Mouse (Mus musculus): Measurements from ENCODE around the gene Krtap4-6. TPM values are rescaled to one million over a fixed set of nuclear protein-coding genes. Genes with fewer than 3 reads are reported as not detected.

Krtap4-6 gene
- polyA plus RNA-seq (2014; fragmentation: Illumina TruSeq; extraction: RNeasy Lipid Tissue Mini Kit (QIAGEN cat#74804); ENCODE audit: low read depth, low replicate concordance): not detected

GRCm38 (mm10) chr11:99665860-99666259 lies at the start of gene Krtap4-6:
Gene Krtap4-6, minus strand, starts transcription at chr11:99665960.

GRCm38 (mm10) chr11:99690463-99690862 lies 24.7 kb upstream of the Krtap4-6 start, which contains the start of gene Gm14190:
Gene Gm14190, minus strand, starts transcription at chr11:99690740.

GRCm38 (mm10) chr11:99658467-99659010 lies 7.2 kb downstream of the Krtap4-6 start, which contains the start of gene Gm11563:
Gene Gm11563, minus strand, starts transcription at chr11:99658960.

GRCm38 (mm10) chr11:99650136-99650535 lies 15.6 kb downstream of the Krtap4-6 start, which contains the start of gene Gm11555:
Gene Gm11555, minus strand, starts transcription at chr11:99650236.

GRCm38 (mm10) chr11:99643635-99644139 lies 22.1 kb downstream of the Krtap4-6 start, which contains the start of gene Krtap4-7:
Gene Krtap4-7, minus strand, starts transcription at chr11:99644089.

GRCm38 (mm10) chr11:99634653-99635134 lies 31.1 kb downstream of the Krtap4-6 start, which contains the start of gene Krtap4-2:
Gene Krtap4-2, minus strand, starts transcription at chr11:99635084.

GRCm38 (mm10) chr11:99628138-99628537 lies 37.6 kb downstream of the Krtap4-6 start, which contains the start of gene Krtap4-1:
Gene Krtap4-1, minus strand, starts transcription at chr11:99628238.

DNA sequence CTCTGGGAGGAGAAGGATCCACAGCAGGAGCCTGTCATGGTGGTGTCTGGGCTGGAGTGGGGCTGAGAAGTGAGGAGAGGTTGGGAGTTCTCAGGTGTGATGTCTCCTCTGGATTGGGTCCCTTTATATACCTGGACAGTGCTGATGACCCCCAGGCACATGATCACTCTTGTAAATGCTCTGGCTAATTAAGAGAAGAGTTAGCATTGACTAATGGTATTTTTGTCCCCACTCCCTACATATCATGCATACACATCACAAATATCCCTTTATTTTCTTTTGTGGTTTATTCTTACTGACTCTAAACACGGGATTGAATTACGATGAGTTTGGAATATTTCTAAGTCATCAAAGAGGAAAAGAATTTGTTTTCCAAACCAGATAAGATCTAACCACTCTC lies 45.4 kb downstream of the Krtap4-6 start, which contains the start of gene Gm11562:
Gene Gm11562 (minus strand): TSS at position 101 of the 400 bp plus-strand sequence.

Other genes with a start within 250 kb of the Krtap4-6 start
- not detected for gene Krt12, start 243.7 kb downstream of the Krtap4-6 start, polyA plus RNA-seq (2014; fragmentation: Illumina TruSeq; extraction: RNeasy Lipid Tissue Mini Kit (QIAGEN cat#74804); ENCODE audit: low read depth, low replicate concordance)
- gene Krt20, start 227.8 kb downstream of the Krtap4-6 start, polyA plus RNA-seq (2014; fragmentation: Illumina TruSeq; extraction: RNeasy Lipid Tissue Mini Kit (QIAGEN cat#74804); ENCODE audit: low read depth, low replicate concordance): not detected
- gene Krt23, start 172.8 kb downstream of the Krtap4-6 start, polyA plus RNA-seq (2014; fragmentation: Illumina TruSeq; extraction: RNeasy Lipid Tissue Mini Kit (QIAGEN cat#74804); ENCODE audit: low read depth, low replicate concordance): 2.0 TPM
- not detected for gene Krt39, start 144.6 kb downstream of the Krtap4-6 start, polyA plus RNA-seq (2014; fragmentation: Illumina TruSeq; extraction: RNeasy Lipid Tissue Mini Kit (QIAGEN cat#74804); ENCODE audit: low read depth, low replicate concordance)
- not detected for gene Krt40, start 122.8 kb downstream of the Krtap4-6 start, polyA plus RNA-seq (2014; fragmentation: Illumina TruSeq; extraction: RNeasy Lipid Tissue Mini Kit (QIAGEN cat#74804); ENCODE audit: low read depth, low replicate concordance)
- not detected for gene Krtap3-3, start 115.1 kb downstream of the Krtap4-6 start, polyA plus RNA-seq (2014; fragmentation: Illumina TruSeq; extraction: RNeasy Lipid Tissue Mini Kit (QIAGEN cat#74804); ENCODE audit: low read depth, low replicate concordance)
- not detected for gene Krtap3-2, start 109.1 kb downstream of the Krtap4-6 start, polyA plus RNA-seq (2014; fragmentation: Illumina TruSeq; extraction: RNeasy Lipid Tissue Mini Kit (QIAGEN cat#74804); ENCODE audit: low read depth, low replicate concordance)
- gene Gm11939, start 106.5 kb downstream of the Krtap4-6 start, polyA plus RNA-seq (2014; fragmentation: Illumina TruSeq; extraction: RNeasy Lipid Tissue Mini Kit (QIAGEN cat#74804); ENCODE audit: low read depth, low replicate concordance): not detected
- gene Krtap3-1, start 99.3 kb downstream of the Krtap4-6 start, polyA plus RNA-seq (2014; fragmentation: Illumina TruSeq; extraction: RNeasy Lipid Tissue Mini Kit (QIAGEN cat#74804); ENCODE audit: low read depth, low replicate concordance): not detected
- not detected for gene Krtap1-5, start 84.9 kb downstream of the Krtap4-6 start, polyA plus RNA-seq (2014; fragmentation: Illumina TruSeq; extraction: RNeasy Lipid Tissue Mini Kit (QIAGEN cat#74804); ENCODE audit: low read depth, low replicate concordance)
- not detected for gene Krtap1-4, start 82.3 kb downstream of the Krtap4-6 start, polyA plus RNA-seq (2014; fragmentation: Illumina TruSeq; extraction: RNeasy Lipid Tissue Mini Kit (QIAGEN cat#74804); ENCODE audit: low read depth, low replicate concordance)
- gene Krtap1-3, start 74.6 kb downstream of the Krtap4-6 start, polyA plus RNA-seq (2014; fragmentation: Illumina TruSeq; extraction: RNeasy Lipid Tissue Mini Kit (QIAGEN cat#74804); ENCODE audit: low read depth, low replicate concordance): not detected
- gene Krtap9-3, start 67.9 kb downstream of the Krtap4-6 start, polyA plus RNA-seq (2014; fragmentation: Illumina TruSeq; extraction: RNeasy Lipid Tissue Mini Kit (QIAGEN cat#74804); ENCODE audit: low read depth, low replicate concordance): not detected
- gene Gm11938, start 62.7 kb downstream of the Krtap4-6 start, polyA plus RNA-seq (2014; fragmentation: Illumina TruSeq; extraction: RNeasy Lipid Tissue Mini Kit (QIAGEN cat#74804); ENCODE audit: low read depth, low replicate concordance): not detected
- not detected for gene Gm11937, start 55.8 kb downstream of the Krtap4-6 start, polyA plus RNA-seq (2014; fragmentation: Illumina TruSeq; extraction: RNeasy Lipid Tissue Mini Kit (QIAGEN cat#74804); ENCODE audit: low read depth, low replicate concordance)
- gene Krtap2-4, start 51.1 kb downstream of the Krtap4-6 start, polyA plus RNA-seq (2014; fragmentation: Illumina TruSeq; extraction: RNeasy Lipid Tissue Mini Kit (QIAGEN cat#74804); ENCODE audit: low read depth, low replicate concordance): not detected
- not detected for gene Gm11562, start 45.5 kb downstream of the Krtap4-6 start, polyA plus RNA-seq (2014; fragmentation: Illumina TruSeq; extraction: RNeasy Lipid Tissue Mini Kit (QIAGEN cat#74804); ENCODE audit: low read depth, low replicate concordance)
- not detected for gene Krtap4-1, start 37.7 kb downstream of the Krtap4-6 start, polyA plus RNA-seq (2014; fragmentation: Illumina TruSeq; extraction: RNeasy Lipid Tissue Mini Kit (QIAGEN cat#74804); ENCODE audit: low read depth, low replicate concordance)
- gene Krtap4-2, start 30.9 kb downstream of the Krtap4-6 start, polyA plus RNA-seq (2014; fragmentation: Illumina TruSeq; extraction: RNeasy Lipid Tissue Mini Kit (QIAGEN cat#74804); ENCODE audit: low read depth, low replicate concordance): not detected
- not detected for gene Krtap4-7, start 21.9 kb downstream of the Krtap4-6 start, polyA plus RNA-seq (2014; fragmentation: Illumina TruSeq; extraction: RNeasy Lipid Tissue Mini Kit (QIAGEN cat#74804); ENCODE audit: low read depth, low replicate concordance)
- gene Gm11555, start 15.7 kb downstream of the Krtap4-6 start, polyA plus RNA-seq (2014; fragmentation: Illumina TruSeq; extraction: RNeasy Lipid Tissue Mini Kit (QIAGEN cat#74804); ENCODE audit: low read depth, low replicate concordance): not detected
- not detected for gene Gm11563, start 7.0 kb downstream of the Krtap4-6 start, polyA plus RNA-seq (2014; fragmentation: Illumina TruSeq; extraction: RNeasy Lipid Tissue Mini Kit (QIAGEN cat#74804); ENCODE audit: low read depth, low replicate concordance)
- not detected for gene Gm14190, start 24.8 kb upstream of the Krtap4-6 start, polyA plus RNA-seq (2014; fragmentation: Illumina TruSeq; extraction: RNeasy Lipid Tissue Mini Kit (QIAGEN cat#74804); ENCODE audit: low read depth, low replicate concordance)
- gene Gm14180, start 68.3 kb upstream of the Krtap4-6 start, polyA plus RNA-seq (2014; fragmentation: Illumina TruSeq; extraction: RNeasy Lipid Tissue Mini Kit (QIAGEN cat#74804); ENCODE audit: low read depth, low replicate concordance): not detected
- not detected for gene Gm11595, start 107.0 kb upstream of the Krtap4-6 start, polyA plus RNA-seq (2014; fragmentation: Illumina TruSeq; extraction: RNeasy Lipid Tissue Mini Kit (QIAGEN cat#74804); ENCODE audit: low read depth, low replicate concordance)
- not detected for gene Krtap4-8, start 114.7 kb upstream of the Krtap4-6 start, polyA plus RNA-seq (2014; fragmentation: Illumina TruSeq; extraction: RNeasy Lipid Tissue Mini Kit (QIAGEN cat#74804); ENCODE audit: low read depth, low replicate concordance)
- not detected for gene Krtap4-9, start 119.2 kb upstream of the Krtap4-6 start, polyA plus RNA-seq (2014; fragmentation: Illumina TruSeq; extraction: RNeasy Lipid Tissue Mini Kit (QIAGEN cat#74804); ENCODE audit: low read depth, low replicate concordance)
- gene Gm11596, start 127.5 kb upstream of the Krtap4-6 start, polyA plus RNA-seq (2014; fragmentation: Illumina TruSeq; extraction: RNeasy Lipid Tissue Mini Kit (QIAGEN cat#74804); ENCODE audit: low read depth, low replicate concordance): not detected
- gene Gm11569, start 133.0 kb upstream of the Krtap4-6 start, polyA plus RNA-seq (2014; fragmentation: Illumina TruSeq; extraction: RNeasy Lipid Tissue Mini Kit (QIAGEN cat#74804); ENCODE audit: low read depth, low replicate concordance): not detected
- not detected for gene Gm11554, start 138.5 kb upstream of the Krtap4-6 start, polyA plus RNA-seq (2014; fragmentation: Illumina TruSeq; extraction: RNeasy Lipid Tissue Mini Kit (QIAGEN cat#74804); ENCODE audit: low read depth, low replicate concordance)
- gene Krtap4-13, start 143.9 kb upstream of the Krtap4-6 start, polyA plus RNA-seq (2014; fragmentation: Illumina TruSeq; extraction: RNeasy Lipid Tissue Mini Kit (QIAGEN cat#74804); ENCODE audit: low read depth, low replicate concordance): not detected
- not detected for gene Gm11564, start 149.7 kb upstream of the Krtap4-6 start, polyA plus RNA-seq (2014; fragmentation: Illumina TruSeq; extraction: RNeasy Lipid Tissue Mini Kit (QIAGEN cat#74804); ENCODE audit: low read depth, low replicate concordance)
- gene 2300003K06Rik, start 172.1 kb upstream of the Krtap4-6 start, polyA plus RNA-seq (2014; fragmentation: Illumina TruSeq; extraction: RNeasy Lipid Tissue Mini Kit (QIAGEN cat#74804); ENCODE audit: low read depth, low replicate concordance): not detected
- not detected for gene Krtap4-16, start 185.6 kb upstream of the Krtap4-6 start, polyA plus RNA-seq (2014; fragmentation: Illumina TruSeq; extraction: RNeasy Lipid Tissue Mini Kit (QIAGEN cat#74804); ENCODE audit: low read depth, low replicate concordance)
- not detected for gene Gm11568, start 192.0 kb upstream of the Krtap4-6 start, polyA plus RNA-seq (2014; fragmentation: Illumina TruSeq; extraction: RNeasy Lipid Tissue Mini Kit (QIAGEN cat#74804); ENCODE audit: low read depth, low replicate concordance)
- gene Gm11559, start 198.5 kb upstream of the Krtap4-6 start, polyA plus RNA-seq (2014; fragmentation: Illumina TruSeq; extraction: RNeasy Lipid Tissue Mini Kit (QIAGEN cat#74804); ENCODE audit: low read depth, low replicate concordance): not detected
- not detected for gene Krtap9-1, start 207.4 kb upstream of the Krtap4-6 start, polyA plus RNA-seq (2014; fragmentation: Illumina TruSeq; extraction: RNeasy Lipid Tissue Mini Kit (QIAGEN cat#74804); ENCODE audit: low read depth, low replicate concordance)
- not detected for gene Gm11567, start 213.2 kb upstream of the Krtap4-6 start, polyA plus RNA-seq (2014; fragmentation: Illumina TruSeq; extraction: RNeasy Lipid Tissue Mini Kit (QIAGEN cat#74804); ENCODE audit: low read depth, low replicate concordance)
- not detected for gene Krtap31-1, start 242.0 kb upstream of the Krtap4-6 start, polyA plus RNA-seq (2014; fragmentation: Illumina TruSeq; extraction: RNeasy Lipid Tissue Mini Kit (QIAGEN cat#74804); ENCODE audit: low read depth, low replicate concordance)
- gene Gm11565, start 248.8 kb upstream of the Krtap4-6 start, polyA plus RNA-seq (2014; fragmentation: Illumina TruSeq; extraction: RNeasy Lipid Tissue Mini Kit (QIAGEN cat#74804); ENCODE audit: low read depth, low replicate concordance): not detected

Data from liver, adult 10 weeks (tissue).